Mouse (Mus musculus) midbrain, embryonic 14.5 days (tissue): ENCODE results near the gene Safb2. TPM values are rescaled to one million over a fixed set of nuclear protein-coding genes. Genes with fewer than 3 reads are reported as not detected.

Experiments
- ATAC-seq: fragments of 200-750 bp; cut with Nextera tagmentation; 2 replicates; pipeline ENCODE4 v1.8.0; 2017; ENCODE audit warnings: moderate number of reproducible peaks, moderate library complexity; ENCODE audit not compliant: low FRiP score, low TSS enrichment
- DNase-seq: peaks from one replicate; pipeline ENCODE4 v3.0.0-alpha.2; 2015
- H3K27ac ChIP-seq: fragments of 300-500 bp; sonication (generic); replicated peaks from 2 replicates; pipeline ENCODE4 v1.5.1; 2014; ENCODE audit warnings: mild to moderate bottlenecking, low read depth, low read length, moderate library complexity
- H3K27me3 ChIP-seq: fragments of 300-500 bp; sonication (generic); 2 replicates; pipeline ENCODE4 v1.6.1; 2014; ENCODE audit warnings: low read length, control low read depth, mixed read lengths; ENCODE audit not compliant: control insufficient read depth, insufficient read depth
- H3K36me3 ChIP-seq: fragments of 300-500 bp; sonication (generic); 2 replicates; pipeline ENCODE4 v1.6.1; 2014; ENCODE audit warnings: low read length, control low read depth; ENCODE audit not compliant: control insufficient read depth, insufficient read depth
- H3K4me1 ChIP-seq: fragments of 300-500 bp; sonication (generic); 2 replicates; pipeline ENCODE4 v1.6.1; 2014; ENCODE audit warnings: mild to moderate bottlenecking, antibody characterized with exemption, low read length, control low read depth; ENCODE audit not compliant: control insufficient read depth, insufficient read depth
- H3K4me2 ChIP-seq: fragments of 300-500 bp; sonication (generic); 2 replicates; pipeline ENCODE4 v1.6.1; 2014; ENCODE audit warnings: mild to moderate bottlenecking, low read length, moderate library complexity
- H3K4me3 ChIP-seq: fragments of 300-500 bp; sonication (generic); replicated peaks from 2 replicates; pipeline ENCODE4 v1.5.1; 2014; ENCODE audit warnings: low read depth, low read length
- H3K9ac ChIP-seq: fragments of 300-500 bp; sonication (generic); replicated peaks from 2 replicates; pipeline ENCODE4 v1.6.1; 2014; ENCODE audit warnings: mild to moderate bottlenecking, low read length, moderate library complexity
- H3K9me3 ChIP-seq: fragments of 300-500 bp; sonication (generic); 2 replicates; pipeline ENCODE4 v1.6.1; 2016; ENCODE audit warnings: low read length, control low read depth, mixed read lengths; ENCODE audit not compliant: control insufficient read depth
- WGBS: fragments of 180-500 bp; shearing (Covaris S2); extraction: QIAGEN DNeasy Blood & Tissue Kit; methylation state at CpG from one replicate; pipeline ENCODE4 v1.1.7; 2014; 5-methylcytosine and 5-hydroxymethylcytosine counted together
- polyA plus RNA-seq: library from polyadenylated mRNA; unstranded; fragments of >200 nt; fragmentation: Nextera tagmentation; extraction: Ambion mirVana; gene quantifications from 2 replicates; pipeline ENCODE4 v1.2.1, GENCODE M21; 2014

The Safb2 gene
- polyA plus RNA-seq, 1 experiment from 2014 or later, result 51.4 TPM

GRCm38 (mm10) chr17:56510970-56511706 lies 73.2 kb downstream of the Safb2 start:
- H3K4me2 ChIP-seq, result peak overlapping the region; percentile 44
- H3K36me3 ChIP-seq, result no peaks in the 10 kb centered on the region
- ATAC-seq (no peak), DNase-seq (peak; percentile 48)
- H3K4me3 ChIP-seq, result peak overlapping the region; percentile 22
- 0 out of 2 replicates have a peak overlapping the region, but pooled peaks have one; percentile 9 for H3K9ac ChIP-seq
- no peaks in the 10 kb centered on the region for H3K9me3 ChIP-seq
- no peak overlapping the region for H3K27ac ChIP-seq
- 7% methylated on average over 60 of the region's 60 CpGs for WGBS
- H3K4me1 ChIP-seq, result peaks cover 31% of the 10 kb centered on the region
- H3K27me3 ChIP-seq, result peaks cover 31% of the 10 kb centered on the region

Other genes with a start within 250 kb of the Safb2 start
- gene Ptprs, start 108.1 kb downstream of the Safb2 start, polyA plus RNA-seq, result 304 and 345 TPM in 2 replicates
- not detected in 2 replicates for gene Znrf4, start 72.2 kb downstream of the Safb2 start, polyA plus RNA-seq
- 0.95 and 1.2 TPM in 2 replicates for gene Gm20219, start 30.2 kb downstream of the Safb2 start, polyA plus RNA-seq
- gene Safb, start 240 bp upstream of the Safb2 start, polyA plus RNA-seq, result 79.2 and 89.6 TPM in 2 replicates
- 192 and 195 TPM in 2 replicates for gene 2410015M20Rik, start 25.2 kb upstream of the Safb2 start, polyA plus RNA-seq
- 1,168 and 1,300 TPM in 2 replicates for gene Rpl36, start 28.8 kb upstream of the Safb2 start, polyA plus RNA-seq
- 44.5 and 46.1 TPM in 2 replicates for gene Lonp1, start 42.3 kb upstream of the Safb2 start, polyA plus RNA-seq
- 1.6 TPM in 2 replicates for gene Catsperd, start 43.6 kb upstream of the Safb2 start, polyA plus RNA-seq
- 104 and 105 TPM in 2 replicates for gene Ranbp3, start 88.7 kb upstream of the Safb2 start, polyA plus RNA-seq
- gene Ndufa11, start 133.2 kb upstream of the Safb2 start, polyA plus RNA-seq, result 478 and 643 TPM in 2 replicates
- gene Vmac, start 133.4 kb upstream of the Safb2 start, polyA plus RNA-seq, result 17.6 and 18.5 TPM in 2 replicates
- gene Nrtn, start 172.9 kb upstream of the Safb2 start, polyA plus RNA-seq, result 4.4 and 7.3 TPM in 2 replicates
- 72.8 and 73.7 TPM in 2 replicates for gene Dus3l, start 180.2 kb upstream of the Safb2 start, polyA plus RNA-seq
- gene Prr22, start 185.7 kb upstream of the Safb2 start, polyA plus RNA-seq, result 0.63 and 0.78 TPM in 2 replicates
- gene Rfx2, start 246.4 kb upstream of the Safb2 start, polyA plus RNA-seq, result 2.2 and 4.1 TPM in 2 replicates